Mouse (Mus musculus) forebrain, embryonic 13.5 days (tissue): Measurements from ENCODE around the gene Rab3c. TPM values are rescaled to one million over a fixed set of nuclear protein-coding genes. Genes with fewer than 3 reads are reported as not detected.

ENCODE experiments used
- ATAC-seq: fragments of 200-750 bp; cut with Nextera tagmentation; 2 replicates; pipeline ENCODE4 v1.8.0; 2017
- H3K27ac ChIP-seq: fragments of 300-500 bp; sonication (generic); 2 replicates; pipeline ENCODE4 v1.5.1; 2015; ENCODE audit warnings: inconsistent platforms, mild to moderate bottlenecking, moderate library complexity
- H3K27me3 ChIP-seq: fragments of 300-500 bp; sonication (generic); 2 replicates; pipeline ENCODE4 v1.6.1; 2015; ENCODE audit warnings: mild to moderate bottlenecking, inconsistent platforms
- H3K36me3 ChIP-seq: fragments of 300-500 bp; sonication (generic); 2 replicates; pipeline ENCODE4 v1.6.1; 2015; ENCODE audit warnings: mild to moderate bottlenecking, inconsistent platforms; ENCODE audit not compliant: poor library complexity, severe bottlenecking
- H3K4me1 ChIP-seq: fragments of 300-500 bp; sonication (generic); 2 replicates; pipeline ENCODE4 v1.6.1; 2015; ENCODE audit warnings: inconsistent platforms
- H3K4me2 ChIP-seq: fragments of 300-500 bp; sonication (generic); 2 replicates; pipeline ENCODE4 v1.6.1; 2015; ENCODE audit warnings: inconsistent platforms, mild to moderate bottlenecking, moderate library complexity
- H3K4me3 ChIP-seq: fragments of 300-500 bp; sonication (generic); 2 replicates; pipeline ENCODE4 v1.5.1; 2015; ENCODE audit warnings: mild to moderate bottlenecking, inconsistent platforms
- H3K9ac ChIP-seq: fragments of 300-500 bp; sonication (generic); 2 replicates; pipeline ENCODE4 v1.6.1; 2015; ENCODE audit warnings: mild to moderate bottlenecking, inconsistent platforms
- H3K9me3 ChIP-seq: fragments of 300-500 bp; sonication (generic); replicated peaks from 2 replicates; pipeline ENCODE4 v1.6.1; 2016; ENCODE audit warnings: inconsistent platforms
- WGBS: fragments of 180-500 bp; shearing (Covaris S2); methylation state at CpG from one replicate; pipeline ENCODE4 v1.1.7; 2015; 5-methylcytosine and 5-hydroxymethylcytosine counted together
- polyA plus RNA-seq: library from polyadenylated mRNA; unstranded; fragments of >200 nt; fragmentation: Nextera tagmentation; extraction: Ambion mirVana; gene quantifications from 2 replicates; pipeline ENCODE4 v1.2.1, GENCODE M21; 2015

Rab3c gene
- polyA plus RNA-seq, 1 experiment from 2014 or later: 87.2 TPM

GRCm38 (mm10) chr13:110248481-110248880, 32.3 kb downstream of the Rab3c start:
- Histone ChIP-seq H3K27me3 (no peaks in the 10 kb centered on the region), H3K9ac (no peak overlapping the region), H3K36me3 (no peaks in the 10 kb centered on the region), H3K4me1 (no peaks in the 10 kb centered on the region), H3K4me2 (no peak overlapping the region), H3K9me3 (no peaks in the 10 kb centered on the region), H3K27ac (no peak overlapping the region), H3K4me3 (no peak overlapping the region)
- WGBS: 63% methylated on average over 2 of the region's 2 CpGs
- no peak for ATAC-seq

DNA sequence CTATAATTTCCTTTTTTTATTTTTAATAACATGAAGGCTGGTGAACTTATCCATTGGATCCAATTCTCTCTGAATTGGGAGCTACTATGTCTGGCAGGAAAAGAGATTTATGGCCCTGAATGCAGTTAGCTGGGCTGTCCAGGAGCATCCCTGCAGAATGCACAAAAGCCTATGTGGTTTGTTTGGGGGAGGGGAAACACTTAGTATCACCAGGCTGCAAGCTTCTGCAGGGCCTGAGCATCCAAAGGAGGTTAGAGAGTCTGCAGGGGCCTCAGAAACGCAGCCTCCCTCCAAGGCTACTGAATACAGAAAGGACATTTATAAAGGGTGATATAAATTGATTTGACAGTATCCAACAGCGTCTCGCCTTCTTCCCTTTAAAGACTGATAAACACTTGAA, 41.8 kb downstream of the Rab3c start:
- 64% methylated on average over 3 of the region's 3 CpGs for WGBS
- Histone ChIP-seq H3K4me3 (no peak overlapping the region), H3K36me3 (no peaks in the 10 kb centered on the region), H3K4me2 (no peak overlapping the region), H3K4me1 (peaks cover 19% of the 10 kb centered on the region), H3K9ac (no peak overlapping the region), H3K9me3 (no peaks in the 10 kb centered on the region), H3K27ac (no peak overlapping the region), H3K27me3 (no peaks in the 10 kb centered on the region)
- no peak for ATAC-seq

- ATAC-seq: peak; percentile 48; the same call in 1 of the 2 replicates
- 37% methylated on average over 10 of the region's 10 CpGs for WGBS
- Histone ChIP-seq H3K9me3 (no peaks in the 10 kb centered on the region), H3K9ac (no peak overlapping the region), H3K4me1 (peaks cover 19% of the 10 kb centered on the region), H3K4me3 (no peak overlapping the region), H3K36me3 (no peaks in the 10 kb centered on the region), H3K27me3 (no peaks in the 10 kb centered on the region), H3K4me2 (peak overlapping the region; percentile 5; the same call in 1 of the 2 replicates), H3K27ac (peak overlapping the region; percentile 55; the same call in 1 of the 2 replicates)
Observed at GRCm38 (mm10) chr13:110237209-110237935, 43.4 kb downstream of the Rab3c start.

DNA sequence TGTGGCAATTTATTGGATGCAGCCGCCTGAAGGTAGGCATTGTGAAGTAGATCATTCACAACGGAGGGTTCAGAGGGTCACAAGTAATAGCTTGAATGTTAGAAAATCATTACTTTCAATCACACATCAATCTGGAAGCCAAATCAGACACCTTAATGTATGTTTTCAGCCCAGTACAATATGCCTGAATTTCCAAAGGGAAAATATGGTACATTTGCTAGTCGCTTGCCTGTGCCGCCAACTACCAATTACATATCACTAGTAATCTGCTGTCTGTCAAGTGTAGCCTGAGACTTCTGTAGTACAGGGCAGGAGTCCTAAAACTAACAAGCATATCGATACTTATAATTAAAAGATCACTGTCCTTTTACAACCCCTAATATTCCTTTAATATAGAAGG, 47.4 kb downstream of the Rab3c start:
- H3K9me3 ChIP-seq: no peaks in the 10 kb centered on the region

GRCm38 (mm10) chr13:110231086-110231688, 49.6 kb downstream of the Rab3c start:
- Histone ChIP-seq H3K9ac (no peak overlapping the region), H3K36me3 (no peaks in the 10 kb centered on the region), H3K27me3 (no peaks in the 10 kb centered on the region), H3K27ac (no peak overlapping the region), H3K4me3 (no peak overlapping the region), H3K4me1 (peaks cover 4% of the 10 kb centered on the region; the same call in 1 of the 2 replicates), H3K9me3 (no peaks in the 10 kb centered on the region), H3K4me2 (no peak overlapping the region)
- 90% methylated on average over 5 of the region's 5 CpGs for WGBS
- no peak for ATAC-seq

More for the DNA sequence above, 47.4 kb downstream of the Rab3c start:
- no peak overlapping the region for H3K27ac ChIP-seq
- H3K4me3 ChIP-seq: no peak overlapping the region
- no peak for ATAC-seq
- H3K4me1 ChIP-seq: peaks cover 12% of the 10 kb centered on the region
- no peaks in the 10 kb centered on the region for H3K36me3 ChIP-seq
- WGBS: 81% methylated on average over 5 of the region's 5 CpGs
- no peak overlapping the region for H3K4me2 ChIP-seq
- H3K27me3 ChIP-seq: no peaks in the 10 kb centered on the region
- H3K9ac ChIP-seq: no peak overlapping the region

GRCm38 (mm10) chr13:110230046-110230445, 50.8 kb downstream of the Rab3c start:
- H3K36me3 ChIP-seq: no peaks in the 10 kb centered on the region
- ATAC-seq: no peak
- no peak overlapping the region for H3K9ac ChIP-seq
- WGBS: 94% methylated on average over 4 of the region's 4 CpGs
- H3K9me3 ChIP-seq: no peaks in the 10 kb centered on the region
- no peak overlapping the region for H3K4me2 ChIP-seq
- peaks cover 9% of the 10 kb centered on the region; the same call in 1 of the 2 replicates for H3K4me1 ChIP-seq
- H3K27me3 ChIP-seq: no peaks in the 10 kb centered on the region
- H3K27ac ChIP-seq: no peak overlapping the region
- H3K4me3 ChIP-seq: no peak overlapping the region

GRCm38 (mm10) chr13:110219195-110219594, 61.6 kb downstream of the Rab3c start:
- Histone ChIP-seq H3K4me2 (no peak overlapping the region), H3K4me1 (no peaks in the 10 kb centered on the region), H3K4me3 (no peak overlapping the region), H3K27me3 (no peaks in the 10 kb centered on the region), H3K27ac (no peak overlapping the region), H3K9ac (no peak overlapping the region), H3K36me3 (no peaks in the 10 kb centered on the region), H3K9me3 (no peaks in the 10 kb centered on the region)
- WGBS: 52% methylated on average over 7 of the region's 7 CpGs
- no peak for ATAC-seq

DNA sequence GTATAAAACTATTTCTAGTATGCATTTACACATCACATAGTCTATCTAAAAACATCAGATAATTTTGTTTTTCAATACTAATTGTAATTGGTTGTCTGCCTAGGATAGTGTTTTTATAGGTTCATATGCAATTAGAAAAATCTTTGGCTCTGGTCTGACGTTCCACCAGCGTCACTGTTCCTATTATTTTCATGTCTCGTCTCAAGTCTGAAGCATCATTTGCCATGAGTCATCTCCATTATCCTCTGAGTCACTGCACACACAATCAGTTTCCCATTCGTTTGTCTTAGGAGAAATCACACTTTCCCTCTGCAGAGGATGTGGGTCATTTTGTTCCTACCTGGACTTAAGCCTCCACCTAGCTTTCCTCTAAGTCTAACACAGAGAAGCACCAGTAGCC, 62.3 kb downstream of the Rab3c start:
- no peak overlapping the region for H3K4me3 ChIP-seq
- H3K9ac ChIP-seq: no peak overlapping the region
- no peaks in the 10 kb centered on the region for H3K36me3 ChIP-seq
- no peak overlapping the region for H3K27ac ChIP-seq
- no peaks in the 10 kb centered on the region for H3K4me1 ChIP-seq
- no peaks in the 10 kb centered on the region for H3K27me3 ChIP-seq
- 68% methylated on average over 4 of the region's 4 CpGs for WGBS
- no peaks in the 10 kb centered on the region for H3K9me3 ChIP-seq
- no peak overlapping the region for H3K4me2 ChIP-seq
- ATAC-seq: no peak

DNA sequence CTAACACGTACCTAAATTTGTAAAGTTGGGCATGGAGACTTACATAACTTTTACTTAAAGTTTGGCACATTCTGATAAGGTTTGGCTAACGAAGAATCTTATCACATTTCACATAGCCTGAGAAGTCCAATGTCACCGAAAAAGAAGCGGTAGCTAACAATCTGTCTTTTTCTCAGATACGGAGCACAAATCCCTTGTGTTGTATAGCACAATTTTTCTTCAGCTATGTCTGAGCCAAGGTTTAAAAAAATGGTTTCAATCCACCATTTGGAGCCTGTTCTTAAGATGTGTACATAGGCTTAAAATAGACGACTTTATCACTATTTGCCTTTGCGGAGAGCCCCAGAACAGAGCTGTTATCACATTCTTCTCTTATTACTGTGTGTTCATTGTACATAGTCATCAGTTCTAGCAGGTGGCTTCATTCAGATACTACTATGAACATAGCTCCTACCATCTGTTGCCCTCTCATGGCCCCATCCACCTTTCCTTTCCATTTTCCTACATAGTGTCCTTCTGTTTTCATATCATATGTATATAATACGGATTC, 69.2 kb downstream of the Rab3c start:
- Histone ChIP-seq H3K9me3 (no peaks in the 10 kb centered on the region), H3K27ac (no peak overlapping the region), H3K4me2 (no peak overlapping the region), H3K4me1 (no peaks in the 10 kb centered on the region), H3K36me3 (no peaks in the 10 kb centered on the region), H3K27me3 (no peaks in the 10 kb centered on the region), H3K9ac (no peak overlapping the region), H3K4me3 (no peak overlapping the region)
- ATAC-seq: no peak
- 87% methylated on average over 8 of the region's 8 CpGs for WGBS

DNA sequence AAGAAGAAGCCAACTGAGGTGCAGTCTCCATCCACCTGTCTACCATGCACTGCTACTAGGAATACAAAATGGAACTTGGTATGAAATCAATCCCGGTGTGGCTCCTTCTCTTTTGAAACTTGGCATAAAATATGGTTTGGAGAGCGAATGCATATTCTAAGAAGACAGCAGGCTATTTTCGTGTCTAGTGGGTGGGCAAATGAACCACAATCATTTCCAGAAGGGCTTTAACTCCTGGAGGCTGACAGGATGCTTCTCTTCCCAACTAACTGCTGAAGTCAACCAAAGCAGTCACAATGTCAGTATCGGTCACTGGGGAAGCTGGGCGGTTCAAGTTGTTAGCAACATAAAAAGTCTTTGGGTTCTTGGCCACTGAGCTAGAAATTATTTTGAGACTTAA, 81.9 kb downstream of the Rab3c start:
- WGBS: 85% methylated on average over 5 of the region's 5 CpGs
- no peak overlapping the region for H3K9ac ChIP-seq
- no peak for ATAC-seq

GRCm38 (mm10) chr13:110190039-110190438, 90.8 kb downstream of the Rab3c start:
- 69% methylated on average over 1 of the region's 1 CpGs for WGBS
- Histone ChIP-seq H3K4me2 (no peak overlapping the region), H3K4me1 (no peaks in the 10 kb centered on the region), H3K27ac (no peak overlapping the region), H3K4me3 (no peak overlapping the region), H3K36me3 (no peaks in the 10 kb centered on the region), H3K9me3 (no peaks in the 10 kb centered on the region), H3K27me3 (no peaks in the 10 kb centered on the region), H3K9ac (no peak overlapping the region)
- no peak for ATAC-seq

More for the DNA sequence above, 81.9 kb downstream of the Rab3c start:
- H3K27ac ChIP-seq: no peak overlapping the region
- H3K4me2 ChIP-seq: no peak overlapping the region
- H3K4me3 ChIP-seq: no peak overlapping the region
- H3K27me3 ChIP-seq: no peaks in the 10 kb centered on the region
- no peaks in the 10 kb centered on the region for H3K9me3 ChIP-seq
- H3K4me1 ChIP-seq: no peaks in the 10 kb centered on the region
- no peaks in the 10 kb centered on the region for H3K36me3 ChIP-seq

DNA sequence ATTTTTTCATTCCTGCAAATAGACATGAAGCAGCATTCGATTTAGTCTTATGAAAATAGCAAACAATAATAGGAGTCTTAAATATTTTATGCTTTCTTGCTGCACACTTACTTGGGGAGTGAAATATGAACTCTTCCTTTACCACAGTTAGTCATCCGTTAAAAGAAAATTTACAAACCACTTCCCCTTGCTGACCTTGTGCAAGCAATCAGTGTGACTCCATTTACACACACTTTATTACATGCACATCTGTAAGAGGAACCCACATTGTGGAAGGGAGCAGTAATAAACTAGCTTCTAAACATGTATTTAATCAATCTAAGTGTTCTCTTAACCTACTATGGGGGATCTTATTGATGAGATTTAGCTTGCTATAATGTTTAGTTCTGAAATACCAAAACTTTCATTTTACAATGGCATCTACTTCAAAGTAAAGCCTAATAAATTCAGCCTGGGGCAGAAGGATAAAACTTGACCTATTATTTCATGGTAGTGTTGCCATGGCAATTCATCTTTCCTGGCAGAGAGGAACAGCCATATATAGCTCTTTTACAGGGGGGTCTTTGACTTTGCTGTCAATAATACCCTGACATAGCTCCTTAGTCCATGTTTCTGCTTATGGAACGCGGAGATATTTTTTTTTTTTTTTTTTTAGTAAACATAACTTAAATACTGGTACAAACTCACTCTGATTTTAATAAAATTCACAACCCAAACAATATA, 95.7 kb downstream of the Rab3c start:
- Histone ChIP-seq H3K4me3 (no peak overlapping the region), H3K27me3 (no peaks in the 10 kb centered on the region), H3K36me3 (no peaks in the 10 kb centered on the region), H3K27ac (no peak overlapping the region), H3K4me1 (no peaks in the 10 kb centered on the region), H3K9me3 (no peaks in the 10 kb centered on the region), H3K9ac (no peak overlapping the region), H3K4me2 (no peak overlapping the region)
- WGBS: 81% methylated on average over 4 of the region's 4 CpGs
- ATAC-seq: no peak
